Mouse (Mus musculus) forebrain, embryonic 16.5 days (tissue): ENCODE data around the gene Dusp5. TPM values are rescaled to one million over a fixed set of nuclear protein-coding genes. Genes with fewer than 3 reads are reported as not detected.
A peak's percentile ranks its signal among the peaks of the same experiment; 100 is the strongest.

Experiments used
- ATAC-seq: fragments of 200-750 bp; cut with Nextera tagmentation; 2 replicates; pipeline ENCODE4 v1.8.0; 2017; ENCODE audit warnings: mild to moderate bottlenecking, moderate library complexity
- H3K27ac ChIP-seq: fragments of 300-500 bp; sonication (generic); 2 replicates; pipeline ENCODE4 v1.5.1; 2014; ENCODE audit warnings: low read length, control low read depth
- H3K27me3 ChIP-seq: fragments of 300-500 bp; sonication (generic); replicated peaks from 2 replicates; pipeline ENCODE4 v1.6.1; 2014; ENCODE audit warnings: low read length; ENCODE audit not compliant: control insufficient read depth, insufficient read depth
- H3K36me3 ChIP-seq: fragments of 300-500 bp; sonication (generic); 2 replicates; pipeline ENCODE4 v1.6.1; 2014; ENCODE audit not compliant: control insufficient read depth, insufficient read depth
- H3K4me1 ChIP-seq: fragments of 300-500 bp; sonication (generic); replicated peaks from 2 replicates; pipeline ENCODE4 v1.6.1; 2014; ENCODE audit warnings: low read length; ENCODE audit not compliant: control insufficient read depth, insufficient read depth
- H3K4me2 ChIP-seq: fragments of 300-500 bp; sonication (generic); 2 replicates; pipeline ENCODE4 v1.6.1; 2014; ENCODE audit warnings: mild to moderate bottlenecking, low read length, control low read depth
- H3K4me3 ChIP-seq: fragments of 300-500 bp; sonication (generic); replicated peaks from 2 replicates; pipeline ENCODE4 v1.5.1; 2014; ENCODE audit warnings: mild to moderate bottlenecking, low read length, control low read depth
- H3K9ac ChIP-seq: fragments of 300-500 bp; sonication (generic); replicated peaks from 2 replicates; pipeline ENCODE4 v1.6.1; 2014; ENCODE audit warnings: low read depth, low read length, control low read depth
- H3K9me3 ChIP-seq: fragments of 300-500 bp; sonication (generic); 2 replicates; pipeline ENCODE4 v1.6.1; 2016; ENCODE audit warnings: low read length; ENCODE audit not compliant: control insufficient read depth
- WGBS: fragments of 180-500 bp; shearing (Covaris S2); extraction: QIAGEN DNeasy Blood & Tissue Kit; methylation state at CpG from one replicate; pipeline ENCODE4 v1.1.7; 2014; 5-methylcytosine and 5-hydroxymethylcytosine counted together
- polyA plus RNA-seq: library from polyadenylated mRNA; unstranded; fragments of >200 nt; fragmentation: Nextera tagmentation; extraction: Ambion mirVana; gene quantifications from 2 replicates; pipeline ENCODE4 v1.2.1, GENCODE M21; 2015

Gene Dusp5
- 2.4 and 3.9 TPM in 2 replicates for polyA plus RNA-seq

DNA sequence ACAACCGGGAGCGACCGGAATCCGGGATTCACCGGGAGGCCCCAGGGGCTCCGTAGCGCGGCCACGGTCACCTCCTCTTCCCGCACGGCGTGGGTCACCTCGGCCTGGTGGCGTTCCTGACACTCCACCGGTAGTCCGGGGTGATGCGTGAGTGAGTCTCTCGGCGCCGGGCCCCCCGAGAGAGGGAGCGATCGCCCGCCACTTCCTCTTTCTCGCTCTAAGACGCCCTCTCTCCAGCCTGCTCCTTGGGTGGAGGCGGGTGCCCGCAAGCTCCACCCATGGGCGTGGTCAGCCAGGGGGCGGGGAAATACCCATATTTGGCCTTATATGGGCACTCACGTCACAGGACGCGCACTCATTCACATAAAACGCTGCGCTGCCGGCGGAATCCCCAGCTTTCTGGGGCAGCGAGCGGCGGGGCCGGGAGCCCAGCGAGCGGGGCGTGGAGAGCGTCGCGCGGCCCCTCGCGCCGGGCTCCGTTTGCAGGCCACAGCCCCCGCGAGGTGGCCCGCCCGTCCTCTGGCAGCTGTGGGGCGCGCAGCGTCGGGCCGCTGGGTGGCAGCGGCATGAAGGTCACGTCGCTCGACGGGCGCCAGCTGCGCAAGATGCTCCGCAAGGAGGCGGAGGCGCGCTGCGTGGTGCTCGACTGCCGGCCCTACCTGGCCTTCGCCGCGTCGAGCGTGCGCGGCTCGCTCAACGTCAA is at the start of gene Dusp5:
Gene Dusp5, plus strand, starts transcription at position 358 of the 703 bp plus-strand sequence.
- no peaks in the 10 kb centered on the region for H3K9me3 ChIP-seq
- no peaks in the 10 kb centered on the region for H3K36me3 ChIP-seq
- H3K27ac ChIP-seq: no peak within 1 kb of the TSS
- WGBS: under 1% methylated on average over 68 of the region's 84 CpGs
- H3K27me3 ChIP-seq: peaks cover 19% of the 10 kb centered on the region
- ATAC-seq: peak; percentile 97
- peak within 1 kb of the TSS; percentile 71 for H3K4me3 ChIP-seq
- H3K4me1 ChIP-seq: peaks cover 15% of the 10 kb centered on the region
- H3K9ac ChIP-seq: peak within 1 kb of the TSS; percentile 62
- peak within 1 kb of the TSS; percentile 83 for H3K4me2 ChIP-seq

DNA sequence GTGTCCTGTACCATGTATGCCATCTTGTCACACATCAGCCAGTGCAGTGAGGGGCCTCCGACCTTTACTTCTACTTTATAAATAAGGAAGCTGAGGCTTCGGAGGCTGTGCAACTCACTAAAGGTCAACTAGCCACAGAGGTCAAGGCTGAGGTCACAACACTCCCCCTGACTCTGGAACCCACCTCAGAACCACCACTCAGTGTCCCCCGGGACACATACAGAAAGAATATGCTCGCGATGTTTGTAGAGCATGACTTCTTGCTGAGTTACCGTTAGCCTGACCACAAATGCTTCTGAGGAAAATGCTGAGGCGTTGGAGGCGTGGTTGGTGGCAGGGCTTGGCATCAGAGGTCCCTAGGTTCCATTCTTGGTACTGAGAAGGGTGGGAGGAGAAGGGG is 49.3 kb upstream of the Dusp5 start:
- Histone ChIP-seq H3K9me3 (no peaks in the 10 kb centered on the region), H3K9ac (no peak overlapping the region), H3K4me1 (no peaks in the 10 kb centered on the region), H3K36me3 (no peaks in the 10 kb centered on the region), H3K27ac (no peak overlapping the region), H3K4me2 (no peak overlapping the region), H3K27me3 (no peaks in the 10 kb centered on the region), H3K4me3 (no peak overlapping the region)
- ATAC-seq: no peak
- WGBS: 90% methylated on average over 8 of the region's 8 CpGs

- Histone ChIP-seq H3K9me3 (no peaks in the 10 kb centered on the region), H3K4me3 (no peak overlapping the region), H3K4me1 (no peaks in the 10 kb centered on the region), H3K27me3 (no peaks in the 10 kb centered on the region), H3K27ac (no peak overlapping the region), H3K4me2 (no peak overlapping the region), H3K9ac (no peak overlapping the region), H3K36me3 (no peaks in the 10 kb centered on the region)
- ATAC-seq: no peak
- WGBS: 68% methylated on average over 6 of the region's 6 CpGs
Measured at GRCm38 (mm10) chr19:53482093-53482492, 46.8 kb upstream of the Dusp5 start.

DNA sequence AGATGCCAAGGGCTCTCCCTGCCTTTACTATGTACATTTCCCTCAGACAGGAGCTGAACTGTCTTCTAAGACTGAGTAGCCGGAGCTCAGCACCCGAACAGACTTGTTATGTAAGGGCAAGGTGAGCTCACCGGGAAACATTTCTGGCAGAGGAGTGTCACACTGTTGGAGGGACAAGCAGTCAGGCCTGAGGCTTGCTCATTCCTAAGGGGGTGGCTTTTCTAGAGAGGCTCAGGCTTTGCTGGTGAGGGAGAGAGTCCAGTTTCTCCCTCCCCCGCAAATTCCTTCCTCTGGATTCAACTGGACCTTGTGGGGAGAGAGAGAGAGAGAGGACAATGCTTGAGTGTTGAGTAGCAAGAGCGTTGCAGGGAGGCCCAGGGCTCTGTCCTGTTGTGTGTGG is 46.4 kb upstream of the Dusp5 start:
- ATAC-seq: no peak
- Histone ChIP-seq H3K9ac (no peak overlapping the region), H3K9me3 (no peaks in the 10 kb centered on the region), H3K4me1 (no peaks in the 10 kb centered on the region), H3K4me3 (no peak overlapping the region), H3K27me3 (no peaks in the 10 kb centered on the region), H3K36me3 (no peaks in the 10 kb centered on the region), H3K27ac (no peak overlapping the region), H3K4me2 (no peak overlapping the region)
- WGBS: 86% methylated on average over 5 of the region's 5 CpGs

GRCm38 (mm10) chr19:53483984-53484383 is 44.9 kb upstream of the Dusp5 start:
- no peak for ATAC-seq
- no peaks in the 10 kb centered on the region for H3K27me3 ChIP-seq
- whole genome bisulfite sequencing: 91% methylated on average over 8 of the region's 8 CpGs
- no peaks in the 10 kb centered on the region for H3K4me1 ChIP-seq
- no peak overlapping the region for H3K9ac ChIP-seq
- H3K4me2 ChIP-seq: no peak overlapping the region
- no peak overlapping the region for H3K4me3 ChIP-seq
- H3K9me3 ChIP-seq: no peaks in the 10 kb centered on the region
- no peak overlapping the region for H3K27ac ChIP-seq
- H3K36me3 ChIP-seq: no peaks in the 10 kb centered on the region

DNA sequence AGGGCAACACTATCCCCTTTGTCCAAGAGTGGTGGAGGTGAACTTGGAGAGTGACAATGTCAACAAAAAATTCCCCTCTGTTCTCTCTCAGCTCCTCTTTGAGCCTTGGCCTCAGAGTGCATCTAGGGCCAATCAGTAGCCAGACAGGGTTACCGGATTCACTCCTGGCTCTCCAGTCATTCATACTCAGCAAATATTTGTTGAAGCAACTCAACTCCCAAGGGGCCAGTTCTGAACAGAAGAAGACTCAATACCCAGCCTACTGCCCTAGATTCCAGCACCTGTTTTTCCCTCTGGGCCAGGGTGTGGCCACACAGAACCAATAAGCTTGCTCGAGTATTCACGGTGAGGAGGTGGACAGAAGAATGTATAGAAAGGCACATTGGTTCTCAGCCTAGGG is 44.0 kb upstream of the Dusp5 start:
- H3K36me3 ChIP-seq: no peaks in the 10 kb centered on the region
- no peak overlapping the region for H3K9ac ChIP-seq
- no peak overlapping the region for H3K4me3 ChIP-seq
- no peaks in the 10 kb centered on the region for H3K9me3 ChIP-seq
- no peaks in the 10 kb centered on the region for H3K27me3 ChIP-seq
- ATAC-seq: no peak
- no peak overlapping the region for H3K27ac ChIP-seq
- H3K4me2 ChIP-seq: no peak overlapping the region
- 89% methylated on average over 3 of the region's 3 CpGs for WGBS
- no peaks in the 10 kb centered on the region for H3K4me1 ChIP-seq

GRCm38 (mm10) chr19:53489187-53489586 is 39.7 kb upstream of the Dusp5 start:
- no peak overlapping the region for H3K4me3 ChIP-seq
- ATAC-seq: no peak
- no peak overlapping the region for H3K27ac ChIP-seq
- no peaks in the 10 kb centered on the region for H3K9me3 ChIP-seq
- no peaks in the 10 kb centered on the region for H3K4me1 ChIP-seq
- H3K36me3 ChIP-seq: no peaks in the 10 kb centered on the region
- H3K9ac ChIP-seq: no peak overlapping the region
- H3K27me3 ChIP-seq: no peaks in the 10 kb centered on the region
- no peak overlapping the region for H3K4me2 ChIP-seq
- WGBS: 84% methylated on average over 12 of the region's 12 CpGs

DNA sequence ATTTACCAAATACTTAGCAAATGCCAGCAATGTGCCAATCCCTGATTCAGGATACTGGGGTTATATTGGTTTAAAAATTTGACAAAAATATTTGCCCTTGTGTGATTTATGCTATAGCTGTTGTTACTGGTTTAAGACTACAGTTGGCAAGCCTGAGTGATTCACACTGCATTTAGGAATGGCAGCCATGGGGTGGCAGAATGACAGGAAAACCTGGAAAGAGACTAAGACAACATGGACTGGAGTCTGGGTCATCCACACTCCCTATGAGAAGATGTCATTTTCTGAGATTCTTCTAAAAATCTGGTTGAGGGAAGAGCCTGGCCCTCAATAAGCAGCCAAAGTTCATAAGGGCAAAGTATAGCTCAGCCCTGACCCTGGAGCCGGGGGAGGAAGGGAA is 39.0 kb upstream of the Dusp5 start:
- no peaks in the 10 kb centered on the region for H3K27me3 ChIP-seq
- no peak overlapping the region for H3K9ac ChIP-seq
- WGBS: 71% methylated on average over 1 of the region's 1 CpGs
- ATAC-seq: no peak
- H3K4me3 ChIP-seq: no peak overlapping the region
- no peaks in the 10 kb centered on the region for H3K36me3 ChIP-seq
- no peaks in the 10 kb centered on the region for H3K9me3 ChIP-seq
- no peaks in the 10 kb centered on the region for H3K4me1 ChIP-seq
- H3K4me2 ChIP-seq: no peak overlapping the region
- no peak overlapping the region for H3K27ac ChIP-seq

- Histone ChIP-seq H3K4me2 (no peak overlapping the region), H3K9ac (no peak overlapping the region), H3K4me3 (no peak overlapping the region), H3K27me3 (no peaks in the 10 kb centered on the region), H3K36me3 (no peaks in the 10 kb centered on the region), H3K9me3 (no peaks in the 10 kb centered on the region), H3K4me1 (no peaks in the 10 kb centered on the region), H3K27ac (no peak overlapping the region)
- no peak for ATAC-seq
- 78% methylated on average over 8 of the region's 8 CpGs for WGBS
Measured at GRCm38 (mm10) chr19:53490898-53491297, 38.0 kb upstream of the Dusp5 start.

- WGBS: 87% methylated on average over 4 of the region's 4 CpGs
- no peak for ATAC-seq
- Histone ChIP-seq H3K36me3 (no peaks in the 10 kb centered on the region), H3K27ac (no peak overlapping the region), H3K4me1 (no peaks in the 10 kb centered on the region), H3K9ac (no peak overlapping the region), H3K4me2 (no peak overlapping the region), H3K27me3 (no peaks in the 10 kb centered on the region), H3K4me3 (no peak overlapping the region), H3K9me3 (no peaks in the 10 kb centered on the region)
Measured at GRCm38 (mm10) chr19:53492528-53492927, 36.4 kb upstream of the Dusp5 start.
